Mouse (Mus musculus) neural tube, embryonic 15.5 days (tissue): ENCODE data around the gene App. TPM values are rescaled to one million over a fixed set of nuclear protein-coding genes. Genes with fewer than 3 reads are reported as not detected.

Experiments
- ATAC-seq: fragments of 200-750 bp; cut with Nextera tagmentation; 2 replicates; pipeline ENCODE4 v1.8.0; 2017; ENCODE audit warnings: mild to moderate bottlenecking, moderate TSS enrichment, moderate library complexity; ENCODE audit not compliant: low FRiP score
- H3K27ac ChIP-seq: fragments of 300-500 bp; sonication (generic); replicated peaks from 2 replicates; pipeline ENCODE4 v1.5.1; 2015; ENCODE audit warnings: mild to moderate bottlenecking, inconsistent platforms
- H3K27me3 ChIP-seq: fragments of 300-500 bp; sonication (generic); replicated peaks from 2 replicates; pipeline ENCODE4 v1.6.1; 2015; ENCODE audit warnings: inconsistent platforms
- H3K36me3 ChIP-seq: fragments of 300-500 bp; sonication (generic); 2 replicates; pipeline ENCODE4 v1.6.1; 2015; ENCODE audit warnings: inconsistent platforms
- H3K4me1 ChIP-seq: fragments of 300-500 bp; sonication (generic); 2 replicates; pipeline ENCODE4 v1.6.1; 2015; ENCODE audit warnings: inconsistent platforms
- H3K4me2 ChIP-seq: fragments of 300-500 bp; sonication (generic); 2 replicates; pipeline ENCODE4 v1.6.1; 2015; ENCODE audit warnings: inconsistent platforms, mild to moderate bottlenecking, moderate library complexity
- H3K4me3 ChIP-seq: fragments of 300-500 bp; sonication (generic); replicated peaks from 2 replicates; pipeline ENCODE4 v1.5.1; 2015; ENCODE audit warnings: mild to moderate bottlenecking, inconsistent platforms
- H3K9ac ChIP-seq: fragments of 300-500 bp; sonication (generic); replicated peaks from 2 replicates; pipeline ENCODE4 v1.6.1; 2015; ENCODE audit warnings: mild to moderate bottlenecking, inconsistent platforms
- H3K9me3 ChIP-seq: fragments of 300-500 bp; sonication (generic); replicated peaks from 2 replicates; pipeline ENCODE4 v1.6.1; 2016; ENCODE audit warnings: inconsistent platforms
- WGBS: fragments of 180-500 bp; shearing (Covaris S2); methylation state at CpG from one replicate; pipeline ENCODE4 v1.1.7; 2015; ENCODE audit warnings: mixed read lengths; 5-methylcytosine and 5-hydroxymethylcytosine counted together
- polyA plus RNA-seq: library from polyadenylated mRNA; unstranded; fragments of >200 nt; fragmentation: Nextera tagmentation; extraction: Ambion mirVana; gene quantifications from 2 replicates; pipeline ENCODE4 v1.2.1, GENCODE M21; 2015

The App gene
- polyA plus RNA-seq, 1 experiment from 2014 or later: 487 TPM

GRCm38 (mm10) chr16:85168821-85169220, 4.7 kb downstream of the App start:
- Histone ChIP-seq H3K4me2 (peak overlapping the region; percentile 62; the same call in 1 of the 2 replicates), H3K4me3 (no peak overlapping the region), H3K27me3 (no peaks in the 10 kb centered on the region), H3K9ac (no peak overlapping the region), H3K27ac (0 out of 2 replicates have a peak overlapping the region, but pooled peaks have one; percentile 28), H3K9me3 (no peaks in the 10 kb centered on the region), H3K4me1 (peaks cover 40% of the 10 kb centered on the region), H3K36me3 (peaks cover 5% of the 10 kb centered on the region; the same call in 1 of the 2 replicates)
- WGBS: 41% methylated on average over 5 of the region's 5 CpGs
- ATAC-seq: no peak

- WGBS: 63% methylated on average over 4 of the region's 4 CpGs
- no peak overlapping the region for H3K9ac ChIP-seq
Observed at GRCm38 (mm10) chr16:85166205-85166604, 7.4 kb downstream of the App start.

GRCm38 (mm10) chr16:85165631-85166030, 7.9 kb downstream of the App start:
- no peaks in the 10 kb centered on the region for H3K9me3 ChIP-seq
- no peaks in the 10 kb centered on the region for H3K27me3 ChIP-seq
- no peak for ATAC-seq
- no peak overlapping the region for H3K27ac ChIP-seq
- 43% methylated on average over 7 of the region's 7 CpGs for WGBS
- H3K4me2 ChIP-seq: no peak overlapping the region; the same call in 1 of the 2 replicates
- no peak overlapping the region for H3K9ac ChIP-seq
- no peak overlapping the region for H3K4me3 ChIP-seq
- peaks cover 5% of the 10 kb centered on the region; the same call in 1 of the 2 replicates for H3K36me3 ChIP-seq
- H3K4me1 ChIP-seq: peaks cover 33% of the 10 kb centered on the region

More at GRCm38 (mm10) chr16:85166205-85166604, 7.4 kb downstream of the App start:
- Histone ChIP-seq H3K4me1 (peaks cover 39% of the 10 kb centered on the region), H3K4me2 (no peak overlapping the region), H3K27me3 (no peaks in the 10 kb centered on the region), H3K36me3 (peaks cover 5% of the 10 kb centered on the region; the same call in 1 of the 2 replicates), H3K4me3 (no peak overlapping the region), H3K9me3 (no peaks in the 10 kb centered on the region), H3K27ac (no peak overlapping the region)
- no peak for ATAC-seq

- H3K4me2 ChIP-seq: no peak overlapping the region
- ATAC-seq: no peak
- WGBS: 16% methylated on average over 7 of the region's 7 CpGs
Observed at GRCm38 (mm10) chr16:85165177-85165576, 8.4 kb downstream of the App start.

GRCm38 (mm10) chr16:85162779-85163178, 10.8 kb downstream of the App start:
- H3K27ac ChIP-seq: no peak overlapping the region
- H3K27me3 ChIP-seq: no peaks in the 10 kb centered on the region
- H3K9me3 ChIP-seq: no peaks in the 10 kb centered on the region
- no peak overlapping the region for H3K4me3 ChIP-seq
- H3K9ac ChIP-seq: no peak overlapping the region
- peaks cover 5% of the 10 kb centered on the region; the same call in 1 of the 2 replicates for H3K36me3 ChIP-seq
- WGBS: 82% methylated on average over 6 of the region's 6 CpGs
- H3K4me1 ChIP-seq: peaks cover 20% of the 10 kb centered on the region
- ATAC-seq: no peak
- no peak overlapping the region for H3K4me2 ChIP-seq

More at GRCm38 (mm10) chr16:85165177-85165576, 8.4 kb downstream of the App start:
- H3K4me1 ChIP-seq: peaks cover 30% of the 10 kb centered on the region
- H3K27me3 ChIP-seq: no peaks in the 10 kb centered on the region
- no peak overlapping the region for H3K4me3 ChIP-seq
- H3K9ac ChIP-seq: no peak overlapping the region
- H3K27ac ChIP-seq: no peak overlapping the region
- H3K36me3 ChIP-seq: peaks cover 5% of the 10 kb centered on the region; the same call in 1 of the 2 replicates
- H3K9me3 ChIP-seq: no peaks in the 10 kb centered on the region

GRCm38 (mm10) chr16:85160140-85160539, 13.4 kb downstream of the App start:
- no peaks in the 10 kb centered on the region for H3K9me3 ChIP-seq
- no peak overlapping the region for H3K4me2 ChIP-seq
- no peaks in the 10 kb centered on the region for H3K27me3 ChIP-seq
- no peak for ATAC-seq
- H3K4me1 ChIP-seq: peaks cover 16% of the 10 kb centered on the region
- H3K4me3 ChIP-seq: no peak overlapping the region
- no peak overlapping the region for H3K27ac ChIP-seq
- WGBS: 80% methylated on average over 2 of the region's 2 CpGs
- H3K9ac ChIP-seq: no peak overlapping the region
- no peaks in the 10 kb centered on the region for H3K36me3 ChIP-seq

GRCm38 (mm10) chr16:85157796-85158546, 15.6 kb downstream of the App start:
- Histone ChIP-seq H3K4me3 (no peak overlapping the region), H3K27ac (no peak overlapping the region), H3K36me3 (no peaks in the 10 kb centered on the region), H3K4me2 (no peak overlapping the region), H3K4me1 (peaks cover 22% of the 10 kb centered on the region), H3K9me3 (no peaks in the 10 kb centered on the region), H3K9ac (no peak overlapping the region), H3K27me3 (no peaks in the 10 kb centered on the region)
- no peak for ATAC-seq
- 79% methylated on average over 11 of the region's 11 CpGs for WGBS

- H3K4me1 ChIP-seq: peaks cover 29% of the 10 kb centered on the region
- no peak for ATAC-seq
- no peak overlapping the region for H3K9ac ChIP-seq
- H3K4me3 ChIP-seq: no peak overlapping the region
- H3K36me3 ChIP-seq: no peaks in the 10 kb centered on the region
- no peak overlapping the region for H3K4me2 ChIP-seq
- 96% methylated on average over 2 of the region's 2 CpGs for WGBS
- no peaks in the 10 kb centered on the region for H3K27me3 ChIP-seq
- H3K9me3 ChIP-seq: no peaks in the 10 kb centered on the region
- no peak overlapping the region for H3K27ac ChIP-seq
Observed at GRCm38 (mm10) chr16:85157156-85157555, 16.4 kb downstream of the App start.

GRCm38 (mm10) chr16:85155836-85156235, 17.7 kb downstream of the App start:
- Histone ChIP-seq H3K27ac (no peak overlapping the region), H3K4me1 (peaks cover 38% of the 10 kb centered on the region), H3K36me3 (no peaks in the 10 kb centered on the region), H3K4me3 (no peak overlapping the region), H3K27me3 (no peaks in the 10 kb centered on the region), H3K4me2 (no peak overlapping the region), H3K9me3 (no peaks in the 10 kb centered on the region), H3K9ac (no peak overlapping the region)
- 50% methylated on average over 10 of the region's 10 CpGs for WGBS
- no peak for ATAC-seq

GRCm38 (mm10) chr16:85152457-85152856, 21.1 kb downstream of the App start:
- WGBS: 89% methylated on average over 8 of the region's 8 CpGs

GRCm38 (mm10) chr16:85151681-85152080, 21.9 kb downstream of the App start:
- H3K27ac ChIP-seq: no peak overlapping the region
- no peaks in the 10 kb centered on the region for H3K36me3 ChIP-seq
- H3K4me1 ChIP-seq: peaks cover 40% of the 10 kb centered on the region
- H3K4me3 ChIP-seq: no peak overlapping the region
- no peak overlapping the region for H3K9ac ChIP-seq
- H3K9me3 ChIP-seq: no peaks in the 10 kb centered on the region
- H3K27me3 ChIP-seq: no peaks in the 10 kb centered on the region
- WGBS: 37% methylated on average over 7 of the region's 7 CpGs
- no peak for ATAC-seq
- H3K4me2 ChIP-seq: no peak overlapping the region

More at GRCm38 (mm10) chr16:85152457-85152856, 21.1 kb downstream of the App start:
- no peak overlapping the region for H3K4me3 ChIP-seq
- H3K27ac ChIP-seq: no peak overlapping the region
- H3K4me2 ChIP-seq: no peak overlapping the region
- ATAC-seq: no peak
- no peaks in the 10 kb centered on the region for H3K9me3 ChIP-seq
- no peaks in the 10 kb centered on the region for H3K36me3 ChIP-seq
- H3K27me3 ChIP-seq: no peaks in the 10 kb centered on the region
- peaks cover 40% of the 10 kb centered on the region for H3K4me1 ChIP-seq
- H3K9ac ChIP-seq: no peak overlapping the region

- no peak overlapping the region for H3K4me2 ChIP-seq
- H3K4me1 ChIP-seq: peaks cover 40% of the 10 kb centered on the region
- H3K9me3 ChIP-seq: no peaks in the 10 kb centered on the region
- WGBS: 57% methylated on average over 9 of the region's 9 CpGs
- H3K27ac ChIP-seq: no peak overlapping the region
- no peak overlapping the region for H3K4me3 ChIP-seq
- H3K9ac ChIP-seq: no peak overlapping the region; the same call in 1 of the 2 replicates
- H3K27me3 ChIP-seq: no peaks in the 10 kb centered on the region
- ATAC-seq: no peak
- no peaks in the 10 kb centered on the region for H3K36me3 ChIP-seq
Observed at GRCm38 (mm10) chr16:85150902-85151301, 22.7 kb downstream of the App start.
